Mouse (Mus musculus) liver, postnatal 0 days (tissue): ENCODE measurements around the gene Hist1h4h.

Source experiments
- CTCF ChIP-seq: sonication (generic); IDR thresholded peaks from 2 replicates; pipeline ENCODE4 v1.5.1; 2016; ENCODE audit warnings: antibody characterized with exemption, low read depth
- EP300 ChIP-seq: IDR thresholded peaks from 2 replicates; pipeline ENCODE4 v1.6.1; 2016; ENCODE audit warnings: antibody characterized with exemption, low read depth, mild to moderate bottlenecking

DNA sequence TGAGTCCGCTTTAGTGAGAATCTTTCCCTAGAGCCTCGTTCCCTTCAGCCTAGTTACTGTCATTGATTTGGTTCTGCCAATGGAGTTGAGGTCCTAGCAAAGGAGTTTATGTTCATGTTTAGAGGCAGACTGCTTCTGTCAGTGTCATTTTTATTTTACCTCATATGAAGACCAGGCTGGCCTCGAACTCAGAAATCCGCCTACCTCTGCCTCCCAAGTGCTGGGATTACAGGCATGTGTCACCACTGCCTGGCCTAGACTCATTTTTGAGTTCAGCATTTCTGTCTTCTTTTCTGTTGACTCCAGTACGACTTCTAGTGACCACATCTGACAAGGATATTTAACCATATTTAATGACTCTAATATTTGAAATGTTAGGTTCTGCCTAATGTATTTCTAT, 15.6 kb upstream of the Hist1h4h start:
- TF ChIP-seq CTCF, result no peak
- TF ChIP-seq EP300, result no peak
